Comparison of ENCODE assay signal across 27 mouse cellular contexts in genomic region chr2:119834231-119834630, GRCm38 (mm10). TPM values are rescaled to one million over a fixed set of nuclear protein-coding genes. Genes with fewer than 3 reads are reported as not detected.
"Had no signal": no experiment of that assay in that cellular context is flagged by ENCODE, and none has a peak within 500 bp of the region (broad histone marks: within the 10 kb centered on the region; RNA-seq: fewer than 3 reads in every experiment).

No protein-coding gene starts in this region.

- H3K9me3 ChIP-seq: embryonic facial prominence, embryonic 10.5 days; embryonic facial prominence, embryonic 12.5 days; embryonic facial prominence, embryonic 13.5 days; embryonic facial prominence, embryonic 15.5 days; forebrain, embryonic 10.5 days; forebrain, embryonic 12.5 days; forebrain, embryonic 13.5 days; forebrain, embryonic 15.5 days; heart, embryonic 10.5 days had no signal

- H3K4me3 ChIP-seq: embryonic facial prominence, embryonic 10.5 days; embryonic facial prominence, embryonic 12.5 days; embryonic facial prominence, embryonic 13.5 days; embryonic facial prominence, embryonic 15.5 days; erythroblast, embryonic 14.5 days; forebrain, embryonic 10.5 days; forebrain, embryonic 12.5 days; forebrain, embryonic 13.5 days; forebrain, embryonic 15.5 days; gastrocnemius, adult 2 months; heart, adult 2 months; heart, embryonic 10.5 days had no signal

- H3K4me1 ChIP-seq: embryonic facial prominence, embryonic 10.5 days; embryonic facial prominence, embryonic 12.5 days; embryonic facial prominence, embryonic 13.5 days; embryonic facial prominence, embryonic 15.5 days; forebrain, embryonic 10.5 days; forebrain, embryonic 12.5 days; forebrain, embryonic 13.5 days; forebrain, embryonic 15.5 days; heart, embryonic 10.5 days had no signal

- ATAC-seq: forebrain, embryonic 13.5 days; forebrain, embryonic 14.5 days; forebrain, embryonic 15.5 days; forebrain, embryonic 16.5 days; forebrain, postnatal 0 days had no signal

- H3K36me3 ChIP-seq: embryonic facial prominence, embryonic 10.5 days; embryonic facial prominence, embryonic 12.5 days; embryonic facial prominence, embryonic 13.5 days; embryonic facial prominence, embryonic 15.5 days; forebrain, embryonic 10.5 days; forebrain, embryonic 12.5 days; forebrain, embryonic 15.5 days; heart, embryonic 10.5 days had no signal

- H3K9ac ChIP-seq: embryonic facial prominence, embryonic 12.5 days; embryonic facial prominence, embryonic 13.5 days; embryonic facial prominence, embryonic 15.5 days; forebrain, embryonic 12.5 days; forebrain, embryonic 13.5 days; forebrain, embryonic 15.5 days; forebrain, postnatal 0 days had no signal

- DNase-seq: cerebellum, postnatal 10 days; cerebellum, postnatal 14 days; cerebellum, postnatal 25 days; cerebellum, postnatal 36 days; embryo, embryonic 11 days; forebrain, postnatal 0 days; gastrocnemius, adult 2 months; gastrocnemius, postnatal 10 days; gastrocnemius, postnatal 14 days; gastrocnemius, postnatal 25 days; gastrocnemius, postnatal 36 days; heart, adult 11 months; heart, adult 18-20 months; heart, adult 2 months had no signal

- H3K27ac ChIP-seq: embryonic facial prominence, embryonic 10.5 days; embryonic facial prominence, embryonic 12.5 days; embryonic facial prominence, embryonic 13.5 days; embryonic facial prominence, embryonic 15.5 days; forebrain, embryonic 10.5 days; forebrain, embryonic 12.5 days; forebrain, embryonic 13.5 days; forebrain, embryonic 15.5 days; gastrocnemius, adult 2 months; heart, adult 2 months; heart, embryonic 10.5 days had no signal

RNA-seq across cellular contexts. Expression of gene Tyro3, which starts 36.7 kb away (rescaled TPM):
- total RNA-seq: granulocyte monocyte progenitor cell, adult 5-6 weeks had no signal
- polyA plus RNA-seq: erythroblast, embryonic 14.5 days had no signal
